Mouse (Mus musculus): ENCODE measurements around the gene Kcnj12.

DNA sequence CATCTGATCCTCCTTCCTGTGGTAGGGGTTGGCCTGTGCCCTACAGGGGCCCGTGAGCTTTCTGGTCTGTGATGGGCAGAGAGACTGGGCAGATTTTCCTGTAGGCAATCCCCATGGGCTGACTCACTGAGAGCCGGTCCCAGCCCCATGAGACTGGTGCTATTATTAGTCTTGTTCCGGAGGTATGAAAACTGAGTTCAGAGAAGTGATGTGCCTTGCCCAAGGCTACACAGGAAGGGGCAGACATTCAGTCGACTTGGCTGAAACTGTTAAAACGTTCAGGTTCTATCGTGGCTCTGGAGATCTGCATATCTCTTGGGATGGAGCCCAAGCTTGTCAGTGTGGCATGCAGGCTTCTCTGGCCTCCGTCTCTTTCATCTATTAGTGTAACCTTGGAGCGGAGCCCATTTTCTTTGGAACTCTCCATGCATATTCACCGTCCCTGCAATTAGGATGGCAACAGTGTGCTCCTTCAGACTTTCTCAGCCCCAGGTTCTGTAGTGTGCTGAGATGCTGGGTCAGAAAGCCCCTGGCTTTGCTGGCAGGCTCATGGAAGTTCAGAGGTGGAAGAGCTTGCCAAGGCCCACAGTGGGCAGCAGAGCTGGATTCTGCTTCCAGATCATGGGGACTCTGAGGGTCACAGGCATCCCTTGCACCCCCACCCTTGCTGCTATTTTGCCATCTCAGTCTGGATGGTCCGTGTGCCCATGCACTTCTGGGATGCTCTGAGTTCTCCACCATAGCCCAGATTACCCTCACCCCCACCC is 37.5 kb downstream of the Kcnj12 start:
- TF ChIP-seq EP300 (IDR thresholded peaks at IDR 0.05; ENCODE audit: insufficient read depth, low read depth, low read length), result no peak
- TF ChIP-seq CTCF (IDR thresholded peaks at IDR 0.05), result no peak
